Mouse (Mus musculus): ENCODE data around the gene Grcc10. TPM values are rescaled to one million over a fixed set of nuclear protein-coding genes. Genes with fewer than 3 reads are reported as not detected.
A peak's percentile ranks its signal among the peaks of the same experiment; 100 is the strongest.

Grcc10 gene
- polyA plus RNA-seq, 1 experiment from 2014 or later: 511 TPM

DNA sequence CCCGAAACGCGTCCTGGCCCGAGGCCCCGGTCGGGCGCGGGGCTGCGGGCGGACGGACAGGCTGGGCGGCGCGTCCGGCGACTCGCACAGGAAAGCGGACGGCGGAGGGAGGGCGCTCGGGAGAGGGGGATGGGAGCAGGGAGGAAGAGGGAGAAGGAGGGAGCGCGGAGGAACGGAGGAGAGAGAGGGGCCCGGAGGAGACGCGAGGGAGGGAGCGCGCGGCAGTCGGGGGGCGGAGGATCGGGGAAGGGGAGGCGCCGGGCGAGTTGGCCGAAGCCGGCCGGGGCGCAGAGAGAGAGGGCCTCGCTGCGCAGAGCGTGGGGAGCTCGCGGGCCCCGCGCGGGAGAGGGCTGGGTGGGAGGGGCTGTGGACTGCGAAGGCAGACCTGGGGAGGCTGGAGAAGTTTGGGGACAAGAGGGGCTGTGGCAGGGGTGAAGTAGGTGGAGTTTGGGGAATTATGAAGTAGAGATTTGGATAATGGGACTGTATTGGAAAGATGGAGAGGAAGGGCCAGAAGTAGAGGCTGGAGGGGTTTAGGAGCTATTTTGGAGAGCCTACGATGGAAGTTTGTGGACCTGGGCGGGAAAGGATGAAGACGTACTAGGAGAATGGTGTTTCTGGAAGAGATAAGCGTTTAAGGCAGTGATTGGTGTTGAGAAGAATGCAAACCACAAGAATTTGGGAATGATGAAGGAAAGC, 15.6 kb upstream of the Grcc10 start:
- no peaks in the 10 kb centered on the region for H3K9me3 ChIP-seq
- ATAC-seq (ENCODE audit: insufficient number of reproducible peaks, insufficient read depth, low FRiP score, low TSS enrichment, low read depth): peak; percentile 75
- peak overlapping the region; percentile 96 for H3K9ac ChIP-seq (replicated peaks)
- H3K4me2 ChIP-seq: peak overlapping the region; percentile 87
- H3K27me3 ChIP-seq: peaks cover 12% of the 10 kb centered on the region
- peak overlapping the region; percentile 89 for H3K4me3 ChIP-seq (replicated peaks)
- H3K36me3 ChIP-seq: peaks cover 9% of the 10 kb centered on the region; the same call in 1 of the 2 replicates
- peak overlapping the region; percentile 99 for H3K27ac ChIP-seq
- under 1% methylated on average over 53 of the region's 54 CpGs for WGBS
- H3K4me1 ChIP-seq (replicated peaks): peaks cover 50% of the 10 kb centered on the region

DNA sequence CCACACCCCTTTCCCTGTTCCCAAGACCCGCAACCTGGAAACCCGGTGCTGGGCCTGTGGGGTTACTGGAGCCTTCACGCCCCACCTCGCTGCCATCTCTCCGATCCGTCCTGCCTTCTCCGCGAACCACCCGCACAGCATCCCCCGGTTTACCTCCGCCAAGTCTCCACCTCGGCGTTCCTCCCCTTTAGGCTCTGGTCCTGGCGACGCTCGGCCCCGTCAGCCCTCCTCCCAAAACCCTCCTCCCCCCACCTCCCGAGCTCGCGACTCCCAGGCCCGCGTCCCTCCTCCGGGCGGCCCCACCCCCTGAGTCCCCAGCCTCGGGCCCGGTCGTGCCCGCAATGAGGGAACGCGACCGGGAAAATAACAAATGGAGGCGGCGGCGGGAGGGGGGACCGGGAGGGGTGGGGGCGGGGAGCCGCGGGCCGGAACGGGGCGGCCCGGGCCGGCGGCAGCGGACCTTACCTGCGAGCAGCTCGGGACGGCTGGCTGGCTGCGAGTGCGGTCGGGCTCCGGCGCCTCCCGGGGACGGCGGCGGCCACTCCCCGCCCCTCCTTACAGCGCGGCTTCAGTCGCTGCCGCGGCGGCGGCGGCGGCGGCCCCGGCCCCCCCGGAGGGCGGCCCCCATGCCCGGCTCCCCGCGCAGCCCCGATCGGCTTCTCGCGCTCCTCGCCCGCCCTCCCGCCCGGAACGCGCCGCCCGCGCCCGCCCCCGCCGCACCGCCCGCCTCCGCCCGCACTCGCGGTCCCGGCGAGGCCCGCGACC, 14.8 kb upstream of the Grcc10 start, which contains the start of the genes Gm45234 and Atn1:
Gm45234 (minus strand) TSS at position 191 of the 765 bp plus-strand sequence.
Atn1 (minus strand) TSS at position 694 of the 765 bp plus-strand sequence.
- H3K4me2 ChIP-seq: peak within 1 kb of the TSS; percentile 87
- ATAC-seq (ENCODE audit: insufficient number of reproducible peaks, insufficient read depth, low FRiP score, low TSS enrichment, low read depth): peak; percentile 67; the same call in 1 of the 2 replicates
- peak within 1 kb of the TSS; percentile 99 for H3K27ac ChIP-seq
- no peaks in the 10 kb centered on the region for H3K9me3 ChIP-seq
- H3K9ac ChIP-seq (replicated peaks): peak within 1 kb of the TSS; percentile 96
- peak within 1 kb of the TSS; percentile 89 for H3K4me3 ChIP-seq (replicated peaks)
- H3K4me1 ChIP-seq (replicated peaks): peaks cover 50% of the 10 kb centered on the region
- WGBS: 1% methylated on average over 72 of the region's 100 CpGs
- peaks cover 7% of the 10 kb centered on the region for H3K27me3 ChIP-seq
- peaks cover 9% of the 10 kb centered on the region; the same call in 1 of the 2 replicates for H3K36me3 ChIP-seq

DNA sequence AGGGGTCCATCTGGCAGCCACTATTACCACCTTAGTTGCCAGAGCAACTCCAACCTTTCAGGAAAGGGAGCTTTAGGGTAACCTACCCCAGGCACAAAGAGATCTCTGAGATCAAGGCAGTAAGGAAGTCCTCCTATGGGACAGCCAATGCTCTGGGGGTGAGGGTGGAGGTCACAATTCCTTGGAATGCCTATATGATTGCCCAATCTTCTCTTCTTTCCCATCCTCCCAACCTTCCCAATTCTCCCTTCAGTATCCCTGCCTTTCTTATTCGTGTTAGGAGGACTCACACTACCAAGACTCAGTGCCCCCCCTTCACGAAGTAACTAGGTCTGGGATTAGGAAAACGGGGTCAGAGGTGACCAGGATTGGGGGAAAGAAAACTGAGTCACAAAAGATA, 14.1 kb upstream of the Grcc10 start:
- ATAC-seq (ENCODE audit: insufficient number of reproducible peaks, insufficient read depth, low FRiP score, low TSS enrichment, low read depth): no peak
- Histone ChIP-seq H3K9ac (replicated peaks) (peak overlapping the region; percentile 96), H3K4me1 (replicated peaks) (peaks cover 50% of the 10 kb centered on the region), H3K27me3 (peaks cover 5% of the 10 kb centered on the region), H3K9me3 (no peaks in the 10 kb centered on the region), H3K27ac (peak overlapping the region; percentile 99), H3K36me3 (peaks cover 9% of the 10 kb centered on the region; the same call in 1 of the 2 replicates), H3K4me2 (peak overlapping the region; percentile 87), H3K4me3 (replicated peaks) (peak overlapping the region; percentile 89)
- 0% methylated on average over 3 of the region's 3 CpGs for WGBS

DNA sequence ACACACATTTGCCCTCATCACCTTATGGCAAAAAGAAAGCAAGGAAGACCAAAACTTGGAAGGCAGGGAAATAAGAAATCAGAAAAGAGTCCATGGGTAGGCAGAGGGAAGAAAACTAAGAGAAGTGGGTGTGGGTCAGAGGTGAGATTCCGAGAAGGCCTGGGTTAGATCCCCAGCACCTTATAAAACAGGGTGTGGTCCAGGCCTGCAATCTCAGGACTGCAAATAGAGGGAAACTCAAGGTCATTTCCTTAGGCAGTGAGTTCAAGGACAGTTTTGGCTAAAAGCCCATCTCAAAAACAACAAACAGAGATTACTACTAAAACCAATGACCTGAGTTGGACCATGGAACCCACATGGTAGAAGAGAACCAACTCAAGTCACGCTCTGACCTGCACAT, 12.7 kb upstream of the Grcc10 start:
- Histone ChIP-seq H3K27me3 (no peaks in the 10 kb centered on the region), H3K4me3 (replicated peaks) (no peak overlapping the region), H3K9me3 (no peaks in the 10 kb centered on the region), H3K9ac (replicated peaks) (no peak overlapping the region), H3K36me3 (peaks cover 20% of the 10 kb centered on the region), H3K4me1 (replicated peaks) (peaks cover 42% of the 10 kb centered on the region), H3K4me2 (peak overlapping the region; percentile 87), H3K27ac (no peak overlapping the region)
- no peak for ATAC-seq (ENCODE audit: insufficient number of reproducible peaks, insufficient read depth, low FRiP score, low TSS enrichment, low read depth)
- 84% methylated on average over 2 of the region's 2 CpGs for WGBS

DNA sequence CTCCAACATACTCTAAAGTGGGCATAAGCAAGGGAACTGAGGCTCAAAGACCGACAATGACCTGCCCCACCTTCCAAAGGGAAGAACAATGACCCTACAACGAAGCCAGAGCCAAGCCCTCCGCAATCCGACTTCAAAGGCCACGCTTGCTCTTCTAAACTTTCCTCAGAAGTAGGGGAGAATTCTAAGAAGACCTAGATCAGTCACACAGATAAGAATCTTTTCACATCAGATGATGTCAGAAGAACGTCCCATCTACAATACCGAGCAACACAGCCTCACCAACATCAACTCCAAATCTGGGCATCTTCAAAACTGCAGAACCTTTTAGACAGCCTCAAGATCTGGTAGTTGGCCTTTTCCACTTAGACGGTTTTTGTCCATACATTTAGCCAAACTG, 9.2 kb upstream of the Grcc10 start:
- 81% methylated on average over 8 of the region's 8 CpGs for WGBS
- Histone ChIP-seq H3K4me2 (no peak overlapping the region), H3K27me3 (no peaks in the 10 kb centered on the region), H3K36me3 (peaks cover 49% of the 10 kb centered on the region), H3K27ac (no peak overlapping the region), H3K9me3 (no peaks in the 10 kb centered on the region), H3K4me3 (replicated peaks) (no peak overlapping the region), H3K4me1 (replicated peaks) (peaks cover 37% of the 10 kb centered on the region), H3K9ac (replicated peaks) (no peak overlapping the region)
- no peak for ATAC-seq (ENCODE audit: insufficient number of reproducible peaks, insufficient read depth, low FRiP score, low TSS enrichment, low read depth)

DNA sequence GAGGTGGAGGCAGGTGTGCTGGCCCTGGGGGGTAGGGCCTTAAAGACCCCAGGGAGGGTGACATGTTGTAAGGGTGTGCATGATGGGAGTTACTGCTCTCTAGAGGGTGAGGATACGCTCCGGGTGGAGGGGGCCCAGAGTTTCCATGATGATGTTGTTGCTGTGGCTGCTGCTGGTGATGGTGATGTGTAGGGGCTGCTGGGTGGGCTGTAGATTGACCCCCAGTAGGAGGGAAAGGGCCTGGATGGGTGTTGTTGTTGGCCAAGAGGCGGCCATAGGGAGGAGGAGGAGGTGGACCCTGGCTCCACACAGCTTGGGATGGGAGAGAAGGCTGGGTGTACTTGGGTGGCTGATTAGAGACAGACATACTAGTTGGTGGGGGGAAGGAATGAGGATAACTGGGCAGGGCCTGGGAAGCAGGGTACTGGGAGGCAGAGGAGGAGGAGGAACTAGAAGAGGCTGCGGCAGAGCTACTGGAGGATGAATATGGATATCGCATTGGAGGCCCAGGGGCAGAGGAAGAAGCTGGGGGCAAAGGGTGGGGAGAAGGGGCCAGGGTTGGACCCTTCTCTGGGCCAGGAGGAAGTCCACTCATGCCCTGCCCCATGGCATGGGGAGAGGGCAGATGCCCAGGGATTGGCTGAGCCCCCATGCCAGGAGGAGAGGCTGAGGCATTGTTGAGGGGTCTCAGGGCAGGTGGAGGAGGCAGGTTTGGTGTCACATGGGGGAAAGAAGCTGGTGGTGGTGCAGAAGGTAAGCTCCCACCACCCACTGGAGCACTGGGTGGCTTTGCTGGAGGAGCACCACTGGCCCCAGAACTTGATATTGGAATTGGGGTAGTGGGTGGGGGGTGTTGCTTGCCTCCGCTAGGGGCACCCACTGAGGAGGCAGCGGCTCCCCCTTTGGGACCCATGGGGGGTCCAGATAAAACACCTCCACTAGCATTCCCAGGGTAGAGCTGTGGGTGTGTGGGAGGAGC, 5.8 kb upstream of the Grcc10 start:
- H3K36me3 ChIP-seq: peaks cover 70% of the 10 kb centered on the region
- H3K4me2 ChIP-seq: peak overlapping the region; percentile 89
- no peaks in the 10 kb centered on the region for H3K9me3 ChIP-seq
- H3K4me3 ChIP-seq (replicated peaks): peak overlapping the region; percentile 47
- no peak for ATAC-seq (ENCODE audit: insufficient number of reproducible peaks, insufficient read depth, low FRiP score, low TSS enrichment, low read depth)
- H3K27ac ChIP-seq: peak overlapping the region; percentile 93; the same call in 1 of the 2 replicates
- WGBS: 90% methylated on average over 7 of the region's 7 CpGs
- peaks cover 25% of the 10 kb centered on the region for H3K4me1 ChIP-seq (replicated peaks)
- no peaks in the 10 kb centered on the region for H3K27me3 ChIP-seq
- H3K9ac ChIP-seq (replicated peaks): peak overlapping the region; percentile 23; the same call in 1 of the 2 replicates

DNA sequence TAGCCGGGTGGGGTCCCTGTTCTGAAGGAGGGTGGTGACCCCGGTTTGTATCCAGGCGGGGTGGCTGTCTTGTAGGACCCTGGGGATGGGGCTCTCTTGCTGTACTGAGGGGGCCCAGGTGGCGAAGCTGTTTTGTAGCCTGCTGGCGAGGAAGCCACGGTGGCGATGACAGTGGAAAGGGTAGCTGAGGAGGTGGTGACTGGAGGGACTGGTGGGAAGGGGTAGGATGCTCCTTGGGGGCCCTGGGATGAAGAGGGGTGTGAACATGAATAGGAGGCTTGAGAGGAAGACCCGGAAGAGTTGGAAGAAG, 5.1 kb upstream of the Grcc10 start:
- H3K4me2 ChIP-seq: peak overlapping the region; percentile 89
- H3K27ac ChIP-seq: peak overlapping the region; percentile 93
- ATAC-seq (ENCODE audit: insufficient number of reproducible peaks, insufficient read depth, low FRiP score, low TSS enrichment, low read depth): peak; percentile 9
- no peaks in the 10 kb centered on the region for H3K9me3 ChIP-seq
- H3K9ac ChIP-seq (replicated peaks): peak overlapping the region; percentile 80
- WGBS: 12% methylated on average over 8 of the region's 8 CpGs
- no peaks in the 10 kb centered on the region for H3K27me3 ChIP-seq
- peaks cover 30% of the 10 kb centered on the region for H3K4me1 ChIP-seq (replicated peaks)
- H3K4me3 ChIP-seq (replicated peaks): peak overlapping the region; percentile 47
- peaks cover 70% of the 10 kb centered on the region for H3K36me3 ChIP-seq

DNA sequence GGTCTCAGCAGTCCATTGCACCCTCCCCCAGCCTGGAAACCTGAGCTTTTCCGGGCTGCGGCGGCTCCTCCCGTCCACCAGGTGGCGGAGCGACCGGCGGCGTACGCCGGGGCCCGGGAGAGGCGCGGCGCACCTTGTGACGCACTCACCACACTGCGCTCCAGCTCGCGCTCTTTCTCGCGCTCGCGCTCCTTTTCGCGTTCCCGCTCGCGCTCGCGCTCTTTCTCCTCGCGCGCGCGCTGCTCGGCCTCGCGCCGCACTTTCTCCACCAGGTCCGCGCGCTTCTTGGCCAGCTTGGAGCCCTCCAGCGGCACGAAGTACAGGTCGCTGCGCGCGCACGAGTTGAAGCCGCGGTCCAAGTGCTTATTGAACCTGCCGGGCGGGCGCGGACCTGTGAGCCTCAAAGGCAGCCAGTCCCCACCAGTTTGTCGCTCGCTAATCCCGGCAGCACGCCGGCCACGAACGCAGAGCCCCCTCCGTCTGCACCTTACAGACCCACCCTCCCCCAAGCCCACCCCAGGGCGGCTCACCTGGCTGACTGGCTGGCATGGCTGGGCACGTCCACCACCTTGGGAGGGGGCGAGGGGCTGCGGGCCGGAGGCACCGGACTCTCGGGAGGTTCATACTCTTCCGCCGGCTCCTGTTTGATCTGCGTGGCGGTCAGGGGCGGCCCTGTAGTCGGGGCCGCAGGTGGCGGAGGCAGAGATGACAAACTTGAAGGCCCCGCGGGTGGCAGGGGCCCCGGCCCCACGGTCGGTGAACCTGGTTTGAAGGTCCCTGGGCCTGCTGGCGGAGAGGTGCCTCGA, 4.5 kb upstream of the Grcc10 start:
- under 1% methylated on average over 85 of the region's 85 CpGs for WGBS
- peaks cover 70% of the 10 kb centered on the region for H3K36me3 ChIP-seq

DNA sequence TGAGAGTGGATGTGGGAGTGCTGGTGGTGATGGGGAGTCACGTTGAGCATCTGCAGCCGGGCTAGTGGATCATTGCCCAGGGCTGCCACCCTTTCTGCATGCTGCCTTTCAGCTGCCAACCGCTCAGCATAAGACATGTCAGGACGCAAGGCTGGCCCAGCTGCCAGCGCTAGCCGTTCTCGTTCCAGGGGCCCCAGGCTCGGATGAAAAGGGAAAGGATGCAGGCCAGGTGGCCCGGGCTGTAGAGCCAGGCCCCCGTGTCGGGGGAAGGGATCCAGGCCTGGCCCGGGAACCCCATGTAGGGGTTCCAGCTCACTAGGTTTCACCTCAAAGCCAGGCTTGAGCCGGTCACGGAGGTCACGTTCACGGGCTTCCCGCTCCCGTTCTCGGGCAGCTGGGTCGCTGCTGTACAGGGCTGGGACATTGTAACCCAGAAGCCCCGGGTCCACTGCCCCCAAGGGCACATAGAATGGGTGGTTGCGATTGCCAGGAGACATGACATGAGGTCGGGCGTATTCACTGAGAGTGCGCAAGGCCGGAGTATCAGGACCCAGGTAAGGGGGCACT, 3.7 kb upstream of the Grcc10 start:
- Histone ChIP-seq H3K4me1 (replicated peaks) (peaks cover 31% of the 10 kb centered on the region), H3K27ac (peak overlapping the region; percentile 93), H3K36me3 (peaks cover 68% of the 10 kb centered on the region), H3K4me2 (peak overlapping the region; percentile 89), H3K27me3 (no peaks in the 10 kb centered on the region), H3K9me3 (no peaks in the 10 kb centered on the region), H3K4me3 (replicated peaks) (peak overlapping the region; percentile 47), H3K9ac (replicated peaks) (peak overlapping the region; percentile 50; the same call in 1 of the 2 replicates)
- 72% methylated on average over 26 of the region's 26 CpGs for WGBS
- no peak for ATAC-seq (ENCODE audit: insufficient number of reproducible peaks, insufficient read depth, low FRiP score, low TSS enrichment, low read depth)

More for the DNA sequence above, 4.5 kb upstream of the Grcc10 start:
- Histone ChIP-seq H3K9ac (replicated peaks) (peak overlapping the region; percentile 80), H3K4me2 (peak overlapping the region; percentile 89), H3K4me1 (replicated peaks) (peaks cover 30% of the 10 kb centered on the region), H3K4me3 (replicated peaks) (peak overlapping the region; percentile 47), H3K27me3 (no peaks in the 10 kb centered on the region), H3K27ac (peak overlapping the region; percentile 93), H3K9me3 (no peaks in the 10 kb centered on the region)
- peak; percentile 82 for ATAC-seq (ENCODE audit: insufficient number of reproducible peaks, insufficient read depth, low FRiP score, low TSS enrichment, low read depth)

DNA sequence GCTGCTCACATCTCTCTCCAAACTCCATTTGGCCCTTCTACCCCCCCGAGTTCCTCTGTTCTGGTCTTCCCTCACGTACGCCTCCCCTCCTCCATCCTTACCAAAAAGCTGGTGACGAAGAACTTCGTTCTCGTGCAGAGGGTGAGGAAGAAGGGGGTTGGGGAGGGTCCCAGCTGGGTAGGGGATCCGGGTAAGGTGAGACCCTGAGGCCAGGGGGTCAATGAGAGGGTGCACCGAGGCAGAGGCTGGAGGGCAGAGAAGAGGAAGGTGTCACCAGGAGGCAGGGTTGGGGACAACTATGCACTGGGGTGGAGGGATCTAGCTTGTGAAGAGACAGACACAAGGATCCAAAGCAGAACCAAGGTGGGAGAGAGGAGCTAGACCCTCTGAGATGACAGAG, 2.5 kb upstream of the Grcc10 start:
- no peak overlapping the region for H3K4me2 ChIP-seq
- no peaks in the 10 kb centered on the region for H3K27me3 ChIP-seq
- H3K9ac ChIP-seq (replicated peaks): no peak overlapping the region
- H3K9me3 ChIP-seq: no peaks in the 10 kb centered on the region
- no peak for ATAC-seq (ENCODE audit: insufficient number of reproducible peaks, insufficient read depth, low FRiP score, low TSS enrichment, low read depth)
- H3K36me3 ChIP-seq: peaks cover 63% of the 10 kb centered on the region
- no peak overlapping the region for H3K4me3 ChIP-seq (replicated peaks)
- peaks cover 43% of the 10 kb centered on the region for H3K4me1 ChIP-seq (replicated peaks)
- whole genome bisulfite sequencing: 89% methylated on average over 8 of the region's 8 CpGs
- no peak overlapping the region for H3K27ac ChIP-seq

Data from limb, embryonic 12.5 days (tissue).